Mouse (Mus musculus): ENCODE measurements around the gene Zbtb4.

DNA sequence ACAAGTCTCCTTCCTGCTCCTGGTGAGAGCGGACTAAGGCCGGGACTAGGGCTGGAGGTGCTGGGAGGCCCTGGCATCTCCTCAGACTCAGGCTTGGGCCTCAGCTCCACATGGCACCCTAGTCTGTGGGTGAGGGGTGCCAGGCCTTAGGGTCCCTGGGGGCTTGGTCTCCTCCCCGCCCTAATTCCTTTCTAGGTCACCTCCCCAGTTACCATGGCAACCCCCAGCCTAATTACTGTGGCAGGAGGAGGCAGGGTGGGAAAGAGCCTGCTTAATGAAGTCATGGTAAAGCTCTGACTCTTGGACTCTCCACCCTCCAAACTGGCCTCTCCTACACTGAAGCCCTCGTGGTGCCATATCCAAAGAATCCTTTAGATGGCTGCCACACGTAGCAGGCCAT lies 63.1 kb downstream of the Zbtb4 start:
- TF ChIP-seq EP300 (optimal IDR thresholded peaks at IDR 0.05) (no peak), CTCF (IDR thresholded peaks at IDR 0.05; ENCODE audit: low read depth) (no peak)

All from stomach, postnatal 0 days (tissue).